Mouse (Mus musculus) stomach, adult 2 months (tissue): ENCODE measurements around the gene Ccdc191. TPM values are rescaled to one million over a fixed set of nuclear protein-coding genes. Genes with fewer than 3 reads are reported as not detected.

Source experiments
- polyA plus RNA-seq: library from polyadenylated mRNA; depleted of rRNA; stranded (reverse); fragments of >200 nt; gene quantifications from 2 replicates; pipeline ENCODE4 v1.2.3, GENCODE M21; 2012; rRNA removed

The Ccdc191 gene
- 0.33 and 0.57 TPM in 2 replicates for polyA plus RNA-seq

GRCm38 (mm10) chr16:43889208-43890004 is at the start of gene Ccdc191:
TSS of gene Ccdc191 (plus strand) at chr16:43889800.

GRCm38 (mm10) chr16:43926341-43926859 is 36.8 kb downstream of the Ccdc191 start, which contains the start of gene Qtrt2:
TSS of gene Qtrt2 (minus strand) at chr16:43926809.

GRCm38 (mm10) chr16:43979328-43980109 is 89.9 kb downstream of the Ccdc191 start, which contains the start of gene Zdhhc23:
TSS of gene Zdhhc23 (minus strand) at chr16:43979791.

Other genes with a start within 250 kb of the Ccdc191 start
- not detected in 2 replicates for gene Tigit, start 225.7 kb upstream of the Ccdc191 start, polyA plus RNA-seq
- 0.49 TPM in 2 replicates for gene Drd3, start 135.8 kb upstream of the Ccdc191 start, polyA plus RNA-seq
- gene Qtrt2, start 37.0 kb downstream of the Ccdc191 start, polyA plus RNA-seq: 2.0 and 3.5 TPM in 2 replicates
- 1.4 and 1.8 TPM in 2 replicates for gene Zdhhc23, start 90.0 kb downstream of the Ccdc191 start, polyA plus RNA-seq
- 0.10 and 0.15 TPM in 2 replicates for gene Gramd1c, start 173.5 kb downstream of the Ccdc191 start, polyA plus RNA-seq
- gene Atp6v1a, start 249.9 kb downstream of the Ccdc191 start, polyA plus RNA-seq: 3.1 and 4.6 TPM in 2 replicates